8 mouse cellular contexts compared by ENCODE assay signal in genomic region chr17:35667334-35668065, GRCm38 (mm10). TPM values are rescaled to one million over a fixed set of nuclear protein-coding genes. Genes with fewer than 3 reads are reported as not detected.
DNase-seq lines count a peak whose midpoint lies in the region; ATAC-seq and TF ChIP-seq lines count a peak whose summit lies in the region.

Gene Vars2 (minus strand): TSS chr17:35667592.

- peak; percentile 98 for DNase-seq in A20 (ENCODE audit: low read depth, low spot score)
- DNase-seq in heart, embryonic 10.5 days (ENCODE audit: low spot score) = peak; percentile 96
- peak; percentile 97 for DNase-seq in liver
- DNase-seq in spleen, postnatal 4 days (ENCODE audit: low spot score in 2 of 2) = peak; percentile 97 to 100

- TF ChIP-seq POLR2A in bone marrow macrophage, adult 2 months (IDR thresholded peaks at IDR 0.05; ENCODE audit: borderline replicate concordance, low read depth, low read length) = no peak
- TF ChIP-seq POLR2A in embryonic fibroblast, embryonic 13.5 days (IDR thresholded peaks at IDR 0.05; ENCODE audit: low read depth, low read length) = peak; percentile 76

- WGBS in heart, embryonic 10.5 days = under 1% methylated on average over 61 of the region's 61 CpGs
- under 1% methylated on average over 61 of the region's 61 CpGs for WGBS in kidney, embryonic 15.5 days

- H3K9ac ChIP-seq in kidney, embryonic 15.5 days = peak within 1 kb of the TSS; percentile 88

- peaks cover 54% of the 10 kb centered on the region for H3K36me3 ChIP-seq in heart, embryonic 10.5 days
- peaks cover 47% of the 10 kb centered on the region for H3K36me3 ChIP-seq in kidney, embryonic 15.5 days

- peak; percentile 84 for ATAC-seq in kidney, embryonic 15.5 days (replicated peaks; ENCODE audit: low FRiP score)
- peak; percentile 74 for ATAC-seq in monocyte, adult 5-6 weeks (replicated peaks; ENCODE audit: insufficient number of reproducible peaks, low FRiP score, low TSS enrichment, poor library complexity, severe bottlenecking)

- H3K4me1 ChIP-seq in bone marrow macrophage, adult 2 months (ENCODE audit: control insufficient read depth, insufficient read depth, low read length) = peaks cover 3% of the 10 kb centered on the region; the same call in 1 of the 2 replicates
- no peaks in the 10 kb centered on the region for H3K4me1 ChIP-seq in embryonic fibroblast, embryonic 13.5 days (ENCODE audit: control insufficient read depth, insufficient read depth, low read length)
- peaks cover 13% of the 10 kb centered on the region for H3K4me1 ChIP-seq in heart, embryonic 10.5 days
- H3K4me1 ChIP-seq in kidney, embryonic 15.5 days = peaks cover 24% of the 10 kb centered on the region

- peak within 1 kb of the TSS; percentile 54 for H3K27ac ChIP-seq in bone marrow macrophage, adult 2 months (ENCODE audit: insufficient read depth, low read depth, low read length)
- peak within 1 kb of the TSS; percentile 60 for H3K27ac ChIP-seq in embryonic fibroblast, embryonic 13.5 days (ENCODE audit: insufficient read depth, low read length)
- peak within 1 kb of the TSS; percentile 93 for H3K27ac ChIP-seq in heart, embryonic 10.5 days
- peak within 1 kb of the TSS; percentile 90 for H3K27ac ChIP-seq in kidney, embryonic 15.5 days

- no peaks in the 10 kb centered on the region for H3K27me3 ChIP-seq in heart, embryonic 10.5 days (ENCODE audit: insufficient read depth, poor library complexity, severe bottlenecking)
- H3K27me3 ChIP-seq in kidney, embryonic 15.5 days = no peaks in the 10 kb centered on the region

- H3K9me3 ChIP-seq in heart, embryonic 10.5 days = no peaks in the 10 kb centered on the region
- no peaks in the 10 kb centered on the region for H3K9me3 ChIP-seq in kidney, embryonic 15.5 days (replicated peaks)

- no peak for TF ChIP-seq CTCF in bone marrow macrophage, adult 2 months (IDR thresholded peaks at IDR 0.05; ENCODE audit: low read depth, low read length)
- TF ChIP-seq CTCF in embryonic fibroblast, embryonic 13.5 days (IDR thresholded peaks at IDR 0.05; ENCODE audit: borderline replicate concordance, insufficient read depth, low read length) = no peak

- peak within 1 kb of the TSS; percentile 91 for H3K4me2 ChIP-seq in kidney, embryonic 15.5 days

- peak within 1 kb of the TSS; percentile 96 for H3K4me3 ChIP-seq in bone marrow macrophage, adult 2 months (ENCODE audit: insufficient read depth, low read length)
- H3K4me3 ChIP-seq in embryonic fibroblast, embryonic 13.5 days (ENCODE audit: insufficient read depth, low read length) = peak within 1 kb of the TSS; percentile 60
- H3K4me3 ChIP-seq in heart, embryonic 10.5 days = peak within 1 kb of the TSS; percentile 76
- peak within 1 kb of the TSS; percentile 82 for H3K4me3 ChIP-seq in kidney, embryonic 15.5 days (replicated peaks)

RNA-seq across cellular contexts. Expression of gene Vars2, which starts in this region (rescaled TPM):
- polyA plus RNA-seq in bone marrow macrophage, adult 2 months (2012; ENCODE audit: insufficient read depth, insufficient read length, missing spikeins) = 10.2 and 12.1 TPM in 2 replicates
- 12.3 and 14.3 TPM in 2 replicates for polyA plus RNA-seq in embryonic fibroblast, embryonic 13.5 days (2011; ENCODE audit: insufficient read length, low read depth, missing spikeins)
- 17.5 and 18.6 TPM in 2 replicates for polyA plus RNA-seq in heart, embryonic 10.5 days (2016; fragmentation: Nextera tagmentation; extraction: Ambion mirVana)
- polyA plus RNA-seq in kidney, embryonic 15.5 days (2015; fragmentation: Nextera tagmentation; extraction: Ambion mirVana) = 15.9 and 18.8 TPM in 2 replicates
- total RNA-seq in monocyte, adult 5-6 weeks (2017) = 7.4 to 13.8 TPM (median 11.3 TPM) in 3 replicates

Comparison
In these comparisons a context has a peak if more than half of its experiments do, and no peak if none do; other contexts are left out.
1. Peak in every context shown above with its lines: DNase-seq, ATAC-seq, H3K4me3 ChIP-seq and H3K27ac ChIP-seq.